Mouse (Mus musculus) urinary bladder, postnatal 4 days (tissue): Measurements from ENCODE around the gene Ensa.

Experiments
- DNase-seq, 2 experiments: peaks; one replicate each; pipeline ENCODE4 v3.0.0; 2021 to 2022; ENCODE audit warnings: low spot score in 2 of 2

Gene Ensa

DNA sequence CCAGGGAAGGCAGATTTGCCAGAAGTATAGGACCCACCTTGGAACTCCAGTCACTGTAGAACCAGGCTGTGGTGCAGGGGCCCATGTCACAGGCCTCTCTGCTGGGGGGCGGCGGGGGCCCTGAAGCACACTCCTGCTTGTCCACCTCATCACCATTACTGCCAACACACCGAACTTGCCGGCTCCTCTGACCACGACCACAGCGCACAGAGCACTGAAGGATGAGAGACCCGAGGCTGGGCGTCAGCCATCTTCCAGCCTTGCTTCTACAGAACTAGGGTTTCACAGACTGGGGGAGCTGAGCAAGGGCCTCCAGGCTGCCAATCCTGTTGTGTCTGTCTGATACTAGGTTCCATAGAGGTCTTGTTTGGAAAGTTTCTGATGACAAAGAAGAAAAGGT, 54.8 kb downstream of the Ensa start:
- DNase-seq: no peak

DNA sequence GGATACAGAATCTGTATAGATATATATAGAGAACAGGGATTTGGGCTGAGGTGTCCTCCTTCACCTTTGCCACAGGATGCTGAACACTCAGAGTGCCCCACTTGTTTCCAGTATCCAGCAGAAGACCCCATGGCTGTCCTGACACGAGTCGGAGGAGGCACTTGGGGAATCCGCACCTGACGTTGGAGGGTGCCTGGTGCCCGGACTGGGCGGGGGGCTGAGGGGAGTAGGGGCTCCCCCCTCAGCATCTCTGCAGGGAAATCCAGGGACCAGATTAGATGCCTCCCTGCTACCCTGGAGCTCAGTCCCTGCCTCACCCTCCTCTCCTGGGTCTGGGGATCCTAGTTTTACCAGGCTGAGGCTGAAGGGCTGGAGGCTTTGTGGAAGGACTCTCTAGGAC, 55.9 kb downstream of the Ensa start:
- DNase-seq: no peak

DNA sequence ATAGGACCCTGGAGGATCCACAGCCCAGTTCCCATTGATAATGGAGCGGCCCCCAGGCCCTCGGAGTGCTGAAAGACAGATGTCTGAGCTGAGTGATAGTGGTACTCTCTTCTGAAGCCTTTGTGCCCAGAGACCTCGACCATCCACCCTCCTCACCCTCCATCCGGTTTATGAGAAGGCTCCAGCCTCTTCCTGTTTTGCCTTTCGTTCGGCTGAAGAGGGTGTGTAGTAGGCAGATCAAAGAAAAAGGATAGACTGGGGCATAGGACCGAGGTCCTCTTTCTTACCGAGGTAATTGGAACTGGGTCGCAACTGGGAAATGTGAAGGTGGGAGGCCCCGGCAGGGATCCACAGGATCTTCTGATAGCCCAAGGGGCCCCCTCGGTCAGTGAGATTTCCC, 56.6 kb downstream of the Ensa start:
- no peak for DNase-seq
